Mouse (Mus musculus) CH12.LX (cell line): Measurements from ENCODE around the gene Acbd6. TPM values are rescaled to one million over a fixed set of nuclear protein-coding genes. Genes with fewer than 3 reads are reported as not detected.

Source experiments
- DNase-seq: peaks from one replicate; pipeline ENCODE4 v3.0.0-alpha.2; 2013; ENCODE audit errors: extremely low read depth
- H3K27ac ChIP-seq: 2 replicates; pipeline ENCODE4 v1.5.1; 2012; ENCODE audit warnings: low read depth, mild to moderate bottlenecking, control low read depth, moderate library complexity; ENCODE audit not compliant: insufficient read depth
- H3K27me3 ChIP-seq: replicated peaks from 2 replicates; pipeline ENCODE3; 2012; ENCODE audit warnings: inconsistent platforms
- H3K36me3 ChIP-seq, 2 experiments: replicated peaks in 1 of 2; 2 replicates each; pipeline versions ENCODE3 to v1.6.1; 2012; ENCODE audit warnings: inconsistent platforms in 1 of 2, low read length in 1 of 2, mild to moderate bottlenecking in 1 of 2, mixed read lengths in 1 of 2, moderate library complexity in 1 of 2; ENCODE audit not compliant: control insufficient read depth in 1 of 2, insufficient read depth in 1 of 2
- H3K4me1 ChIP-seq, 2 experiments: 2 replicates each; pipeline ENCODE4 v1.6.1; 2012; ENCODE audit warnings: inconsistent platforms in 1 of 2, moderate library complexity in 1 of 2; ENCODE audit not compliant: insufficient read depth in 2 of 2, control insufficient read depth in 1 of 2
- H3K4me2 ChIP-seq: 2 replicates; pipeline ENCODE4 v1.6.1; 2012; ENCODE audit warnings: low read depth, mild to moderate bottlenecking, control low read depth; ENCODE audit not compliant: poor library complexity, insufficient read depth, severe bottlenecking
- H3K4me3 ChIP-seq, 3 experiments: fragments of 150-350 bp in 1 of 3; sonication (generic) in 1 of 3; replicated peaks in 1 of 3; 2 replicates each; pipeline versions ENCODE3 to v1.5.1; 2011 to 2012; ENCODE audit warnings: low read depth in 2 of 3, low read length in 2 of 3, mild to moderate bottlenecking in 2 of 3, moderate library complexity in 2 of 3, control low read depth in 1 of 3, improper control_type of control experiment in 1 of 3, inconsistent platforms in 1 of 3, mixed read lengths in 1 of 3; ENCODE audit not compliant: poor library complexity in 1 of 3
- H3K79me2 ChIP-seq: replicated peaks from 2 replicates; pipeline ENCODE4 v1.6.1; 2012; ENCODE audit warnings: mild to moderate bottlenecking, moderate library complexity; ENCODE audit not compliant: control insufficient read depth, poor library complexity, insufficient read depth, severe bottlenecking; ENCODE audit errors: extremely low read depth
- H3K9ac ChIP-seq: 2 replicates; pipeline ENCODE4 v1.6.1; 2012; ENCODE audit warnings: low read depth, mild to moderate bottlenecking, control low read depth, moderate library complexity; ENCODE audit not compliant: insufficient read depth
- H3K9me3 ChIP-seq: replicated peaks from 2 replicates; pipeline ENCODE3; 2012; ENCODE audit warnings: low read length, inconsistent platforms, mixed read lengths
- BHLHE40 ChIP-seq: IDR thresholded peaks from 2 replicates; pipeline ENCODE4 v1.6.1; 2011; ENCODE audit warnings: mild to moderate bottlenecking, low read depth, low read length, improper control_type of control experiment
- CTCF ChIP-seq, 2 experiments: IDR thresholded peaks in 1 of 2; conservative IDR thresholded peaks in 1 of 2; 2 replicates each; pipeline ENCODE4 v1.5.1; 2011 to 2012; ENCODE audit warnings: low read depth in 2 of 2, low read length in 2 of 2, improper control_type of control experiment in 1 of 2, inconsistent platforms in 1 of 2, mild to moderate bottlenecking in 1 of 2, moderate library complexity in 1 of 2
- ELF1 ChIP-seq: IDR thresholded peaks from 2 replicates; pipeline ENCODE4 v1.6.1; 2014; ENCODE audit warnings: low read depth, mild to moderate bottlenecking, inconsistent platforms, low read length, improper control_type of control experiment
- EP300 ChIP-seq: IDR thresholded peaks from 2 replicates; pipeline ENCODE4 v1.6.1; 2011; ENCODE audit warnings: low read length, improper control_type of control experiment
- ETS1 ChIP-seq: conservative IDR thresholded peaks from 2 replicates; pipeline ENCODE4 v1.6.1; 2012; ENCODE audit warnings: low read depth, mild to moderate bottlenecking, inconsistent platforms, low read length, improper control_type of control experiment, moderate library complexity
- IRF4 ChIP-seq: IDR thresholded peaks from 2 replicates; pipeline ENCODE4 v1.6.1; 2014; ENCODE audit warnings: low read depth, mild to moderate bottlenecking, inconsistent platforms, low read length, improper control_type of control experiment
- JUN ChIP-seq: IDR thresholded peaks from 2 replicates; pipeline ENCODE4 v1.6.1; 2011; ENCODE audit warnings: low read depth, mild to moderate bottlenecking, low read length, improper control_type of control experiment, moderate library complexity; ENCODE audit not compliant: insufficient read depth
- KAT2A ChIP-seq: IDR thresholded peaks from 2 replicates; pipeline ENCODE4 v1.6.1; 2012; ENCODE audit warnings: low read length, improper control_type of control experiment, inconsistent platforms; ENCODE audit not compliant: insufficient replicate concordance
- NRF1 ChIP-seq: IDR thresholded peaks from 2 replicates; pipeline ENCODE4 v1.6.1; 2014; ENCODE audit warnings: low read depth, mild to moderate bottlenecking, inconsistent platforms, low read length, improper control_type of control experiment, moderate library complexity
- PAX5 ChIP-seq: IDR thresholded peaks from 2 replicates; pipeline ENCODE4 v1.6.1; 2012; ENCODE audit warnings: low read length, inconsistent platforms, mixed read lengths
- RAD21 ChIP-seq: IDR thresholded peaks from 2 replicates; pipeline ENCODE4 v1.6.1; 2011; ENCODE audit warnings: low read depth, mild to moderate bottlenecking, low read length, improper control_type of control experiment, moderate library complexity
- SIN3A ChIP-seq: IDR thresholded peaks from 2 replicates; pipeline ENCODE4 v1.6.1; 2012; ENCODE audit warnings: low read length, improper control_type of control experiment, inconsistent platforms
- SMC3 ChIP-seq: IDR thresholded peaks from 2 replicates; pipeline ENCODE4 v1.6.1; 2011; ENCODE audit warnings: low read depth, low read length, improper control_type of control experiment
- TBP ChIP-seq: conservative IDR thresholded peaks from 2 replicates; pipeline ENCODE4 v1.6.1; 2011; ENCODE audit warnings: low read depth, low read length, improper control_type of control experiment
- TCF12 ChIP-seq: IDR thresholded peaks from 2 replicates; pipeline ENCODE4 v1.6.1; 2014; ENCODE audit warnings: low read depth, mild to moderate bottlenecking, inconsistent platforms, low read length, improper control_type of control experiment
- ZC3H11A ChIP-seq: IDR thresholded peaks from 2 replicates; pipeline ENCODE4 v1.6.1; 2012; ENCODE audit warnings: low read depth, mild to moderate bottlenecking, inconsistent platforms, low read length, improper control_type of control experiment
- dilution Hi-C: fragments of 300-500 bp; cut with MboI; formaldehyde crosslinking; loops from 2 replicates; pipeline ENCODE4 v1.14.3; 2020; ENCODE audit warnings: low sequenced_read_pairs; ENCODE audit not compliant: extremely low pct_unique_long_range_greater_than_20kb, extremely low pct_ligation_motif_present
- in situ Hi-C: fragments of 300-500 bp; cut with MboI; formaldehyde crosslinking; loops from 3 replicates; pipeline ENCODE4 v1.14.3; 2019; ENCODE audit warnings: low sequenced_read_pairs, low pct_ligation_motif_present, low pct_unique_long_range_greater_than_20kb, mixed read lengths
- polyA plus RNA-seq: library from polyadenylated mRNA; unstranded; fragments of >175 nt; gene quantifications from 2 replicates; pipeline ENCODE4 v1.2.1, GENCODE M21; 2012; ENCODE audit warnings: low read depth; ENCODE audit not compliant: insufficient read length
- total RNA-seq, 2 experiments: library from RNA; depleted of rRNA; stranded (reverse); fragments of 300-350 nt in 1 of 2; fragments of >200 nt in 1 of 2; gene quantifications; 2 replicates each; pipeline ENCODE4 v1.2.3; 2012 to 2014

Gene Acbd6
- total and polyA plus RNA-seq, 3 experiments: 51.9 to 97.8 (median 74.4) TPM

DNA sequence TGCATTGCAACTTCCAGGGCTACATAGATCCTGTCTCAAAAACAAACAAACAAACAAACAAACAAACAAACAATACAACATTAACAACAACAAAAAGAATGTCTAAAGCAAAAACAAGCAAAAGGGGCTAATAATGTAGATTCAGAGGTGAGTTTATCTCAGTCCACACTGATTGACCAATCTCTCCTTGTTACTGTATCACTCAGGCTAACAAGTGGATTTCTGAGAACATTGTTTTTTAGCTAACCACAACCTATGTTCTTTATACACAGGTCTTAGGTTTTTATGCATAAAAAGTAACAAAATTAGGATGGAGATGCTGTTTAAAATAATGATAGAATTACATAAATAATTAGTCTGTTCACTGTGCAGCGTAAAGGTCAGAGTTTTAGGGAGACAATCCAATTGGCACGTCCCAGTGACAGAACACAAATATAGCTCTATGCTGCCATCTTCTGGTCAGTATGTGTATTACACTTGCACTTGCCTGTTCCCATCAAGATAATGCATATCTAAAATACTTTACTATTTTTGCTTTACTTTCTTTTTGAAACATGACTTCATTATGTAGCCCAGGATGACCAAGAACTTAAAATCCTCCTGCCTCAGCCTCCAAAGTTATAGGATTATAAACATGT lies 20.8 kb upstream of the Acbd6 start:
- TF ChIP-seq RAD21 (peak; percentile 96), ZC3H11A (peak; percentile 39; the same call in 1 of the 2 replicates), CTCF (conservative IDR thresholded peaks at IDR 0.05 in 1 of 2, IDR thresholded peaks at IDR 0.05 in 1 of 2; ENCODE audit: low read depth in 2 of 2, low read length in 2 of 2) (peak; percentile 85 to 92), IRF4 (0 out of 2 replicates have a peak, but pooled peaks have one; percentile 7), BHLHE40 (no peak), JUN (no peak), SMC3 (peak; percentile 86)
- TF ChIP-seq, all 38 proteins: peak for 5

DNA sequence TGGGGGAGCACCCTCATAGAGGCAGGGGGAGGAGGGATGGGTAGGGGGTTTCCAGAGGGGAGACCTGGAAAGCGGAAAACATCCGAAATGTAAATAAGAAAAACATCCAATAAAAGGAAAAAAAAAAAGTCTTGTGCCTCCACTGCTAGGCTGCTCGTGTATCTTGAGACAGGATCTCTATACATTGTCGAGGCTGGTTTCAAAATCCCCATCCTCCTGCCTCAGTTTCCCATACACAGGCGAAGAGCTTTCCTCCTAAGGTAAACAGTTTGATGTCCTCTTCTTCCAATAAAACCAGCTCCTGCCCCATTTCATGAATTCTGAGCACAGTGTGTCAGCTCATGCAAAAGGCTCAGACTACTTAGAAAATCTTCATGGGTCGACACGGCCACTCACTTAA lies 19.9 kb upstream of the Acbd6 start:
- Histone ChIP-seq H3K9me3 (no peaks in the 10 kb centered on the region), H3K9ac (no peak overlapping the region), H3K36me3 (no peaks in the 10 kb centered on the region), H3K4me2 (no peak overlapping the region), H3K4me3 (no peak overlapping the region), H3K27ac (no peak overlapping the region)
- dilution Hi-C loops: no loop called here
- in situ Hi-C loops: loop anchor here (10.0 kb wide), 1 partner anchor 513 kb away; no protein-coding TSS in a partner anchor
- TF ChIP-seq TBP (no peak), TCF12 (no peak), EP300 (no peak), ELF1 (no peak), NRF1 (no peak), KAT2A (no peak), PAX5 (no peak), ETS1 (no peak), SIN3A (no peak)
- TF ChIP-seq, all 38 proteins: peak for 0
- Histone ChIP-seq H3K79me2 (no peaks in the 10 kb centered on the region), H3K27me3 (no peaks in the 10 kb centered on the region), H3K4me1 (peaks cover 5 to 7% of the 10 kb centered on the region in 2 experiments)
- DNase-seq: no peak

More for the DNA sequence above, 20.8 kb upstream of the Acbd6 start:
- Histone ChIP-seq H3K36me3 (no peaks in the 10 kb centered on the region), H3K79me2 (no peaks in the 10 kb centered on the region), H3K4me1 (peaks cover 10 to 14% of the 10 kb centered on the region in 2 experiments), H3K9me3 (no peaks in the 10 kb centered on the region), H3K27ac (no peak overlapping the region), H3K4me3 (no peak overlapping the region), H3K9ac (no peak overlapping the region), H3K4me2 (no peak overlapping the region), H3K27me3 (no peaks in the 10 kb centered on the region)
- DNase-seq: peak; percentile 64
- dilution Hi-C loops: no loop called here
- in situ Hi-C loops: loop anchor here (10.0 kb wide), 1 partner anchor 512 kb away; no protein-coding TSS in a partner anchor
